Mouse (Mus musculus) testis, adult 2 months (tissue): ENCODE measurements around the gene Entpd7.

Experiments
- CTCF ChIP-seq: fragments of 200-500 bp; IDR thresholded peaks from 2 replicates; pipeline ENCODE4 v1.5.1; 2012; ENCODE audit warnings: low read depth, mild to moderate bottlenecking, inconsistent platforms, low read length, moderate library complexity; ENCODE audit not compliant: control insufficient read depth, insufficient read depth, insufficient replicate concordance
- POLR2A ChIP-seq: fragments of 200-500 bp; IDR thresholded peaks from 2 replicates; pipeline ENCODE4 v1.6.1; 2012; ENCODE audit warnings: low read depth, mild to moderate bottlenecking, inconsistent platforms, low read length, moderate library complexity; ENCODE audit not compliant: control insufficient read depth

DNA sequence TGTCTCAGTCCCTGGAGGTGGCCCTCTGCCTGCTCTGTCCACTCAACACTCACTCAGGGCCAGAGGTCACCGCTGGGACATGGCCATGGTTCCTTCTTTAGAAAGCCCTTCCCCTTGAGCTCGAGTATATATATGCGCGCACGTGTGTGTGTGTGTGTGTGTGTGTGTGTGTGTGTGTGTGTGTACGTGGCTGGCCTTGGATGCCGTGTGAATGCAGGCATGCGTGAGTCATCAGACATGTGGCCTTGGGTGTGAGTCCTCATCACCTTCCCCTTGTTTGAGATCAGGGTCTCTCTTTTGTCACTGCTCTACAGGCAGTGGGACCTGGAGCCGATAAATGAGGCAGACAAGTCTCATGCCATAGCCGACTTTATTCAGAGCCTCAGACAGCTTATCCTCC lies 34.0 kb downstream of the Entpd7 start:
- TF ChIP-seq CTCF (no peak), POLR2A (no peak)
